Mouse (Mus musculus) hindlimb bud, embryonic 11.5 days (tissue): ENCODE results near the gene Clpsl2.
A peak's percentile ranks its signal among the peaks of the same experiment; 100 is the strongest.

Experiments used
- DNase-seq: peaks from one replicate; pipeline ENCODE4 v3.0.0-alpha.2; 2012; ENCODE audit warnings: low read depth, low spot score; ENCODE audit errors: extremely low spot score

The Clpsl2 gene

DNA sequence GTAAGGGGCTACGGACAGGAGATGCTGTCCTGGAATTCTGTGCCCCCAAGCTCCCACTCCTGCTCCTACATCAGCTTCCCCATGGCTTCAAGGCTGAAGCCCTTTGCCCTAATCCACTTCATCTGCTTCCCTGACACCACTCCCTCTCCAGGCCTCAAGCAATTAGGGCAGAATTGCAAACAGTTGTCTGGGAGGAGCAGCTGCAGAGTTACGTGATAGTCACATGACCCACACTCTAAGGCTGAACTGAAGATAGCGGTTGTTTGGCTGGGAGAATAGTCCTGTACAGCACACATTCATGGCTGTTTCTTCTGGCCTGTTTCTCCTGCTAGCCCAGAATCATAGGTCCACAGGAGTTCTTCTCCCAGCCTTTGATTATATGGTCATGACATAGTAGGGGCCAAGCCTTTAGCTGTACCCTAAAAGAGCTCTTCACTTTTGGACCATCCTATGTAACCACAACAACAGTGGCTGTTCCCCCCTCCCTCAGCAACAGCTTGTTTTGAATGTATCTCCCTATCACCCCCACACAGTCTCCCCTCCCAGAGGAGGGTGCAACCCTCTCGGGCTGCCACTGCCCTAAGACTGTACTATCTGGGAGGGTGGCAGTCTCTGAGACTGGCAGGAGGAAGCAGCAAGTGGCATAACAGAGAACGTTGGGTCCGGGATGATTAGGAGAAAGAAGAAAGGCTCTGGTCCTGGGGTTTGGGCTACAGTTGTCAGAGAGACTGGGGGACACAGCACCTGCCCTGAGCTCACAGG lies 7.6 kb downstream of the Clpsl2 start:
- no peak for DNase-seq

DNA sequence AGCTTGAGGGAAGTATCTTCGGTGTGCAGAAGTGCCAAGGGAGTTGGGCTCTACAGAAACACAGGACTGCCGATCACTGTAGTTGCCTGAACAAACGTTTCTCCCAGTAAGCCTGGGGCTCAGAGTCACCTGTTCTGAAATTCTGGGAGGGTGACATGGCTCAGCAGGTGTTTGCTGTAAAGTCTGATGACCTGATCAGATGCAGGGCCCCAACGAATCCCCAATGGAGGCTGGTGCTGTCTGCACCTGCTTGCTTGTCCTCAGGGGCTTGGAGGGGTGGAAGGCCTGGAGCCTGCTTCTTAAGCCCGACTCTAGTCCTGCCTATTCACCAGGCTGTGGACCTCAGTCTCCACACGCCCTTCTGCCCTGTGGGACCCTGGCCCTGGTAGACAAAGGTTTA lies 8.6 kb downstream of the Clpsl2 start:
- no peak for DNase-seq

DNA sequence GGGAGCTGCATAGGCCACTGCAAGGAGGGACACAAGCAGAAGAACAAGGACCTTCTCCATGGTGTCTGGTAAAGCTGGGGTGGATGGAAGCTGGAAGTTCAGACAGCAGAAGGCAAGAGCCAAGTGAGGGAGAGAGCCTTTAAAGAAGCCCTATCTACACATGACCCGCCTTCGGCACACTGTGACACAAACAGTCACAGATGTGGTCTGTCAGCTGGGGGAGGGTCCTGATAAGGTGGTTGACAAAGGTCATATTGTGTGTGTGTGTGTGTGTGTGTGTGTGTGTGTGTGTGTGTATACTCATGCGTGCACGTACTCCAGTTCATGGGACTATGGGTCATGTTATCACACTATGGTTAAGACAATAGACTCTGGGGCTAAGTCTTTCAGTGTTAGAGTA lies 11.4 kb downstream of the Clpsl2 start, which contains the start of gene Clps:
Gene Clps (minus strand): TSS at position 169 of the 400 bp plus-strand sequence.
- no peak for DNase-seq

DNA sequence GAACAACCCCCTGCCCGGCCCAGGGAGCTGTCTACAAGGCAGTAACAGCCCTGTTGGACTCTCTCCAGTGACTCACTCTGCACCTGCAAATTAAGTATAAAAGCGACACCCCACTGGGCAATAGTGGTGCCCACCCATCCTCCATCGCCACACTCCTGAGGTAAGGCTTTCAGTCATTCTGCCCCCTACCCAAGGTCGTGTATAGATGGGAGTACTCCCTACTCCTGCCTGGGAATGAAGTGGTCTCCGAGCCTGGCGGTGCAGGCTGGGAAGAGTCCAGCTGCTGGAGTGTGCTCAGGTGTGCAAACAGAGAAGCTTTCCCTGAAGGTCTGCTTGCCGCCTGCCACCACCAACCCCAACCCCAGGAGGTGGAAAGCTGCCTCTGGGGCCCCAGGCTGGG lies 12.4 kb downstream of the Clpsl2 start:
- DNase-seq: no peak

DNA sequence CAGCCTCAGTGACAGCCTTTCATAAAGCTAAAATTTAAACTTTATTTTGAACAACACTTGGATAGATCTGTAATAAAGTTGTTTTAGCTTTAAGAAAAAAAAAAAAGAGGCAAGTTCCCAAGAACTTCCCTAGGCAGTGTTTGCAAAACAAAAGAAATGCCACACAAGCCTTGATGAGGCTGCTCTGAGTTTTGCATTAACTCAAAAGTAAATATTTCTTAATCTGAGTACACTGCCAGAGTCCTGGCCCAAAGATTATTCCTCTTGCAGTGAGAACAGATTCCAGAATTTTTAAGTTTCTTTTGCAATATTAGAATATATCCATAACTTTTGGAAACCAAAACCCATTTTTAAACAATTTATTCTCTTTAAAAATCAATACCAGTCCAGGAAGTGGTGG lies 16.0 kb downstream of the Clpsl2 start:
- DNase-seq: no peak

DNA sequence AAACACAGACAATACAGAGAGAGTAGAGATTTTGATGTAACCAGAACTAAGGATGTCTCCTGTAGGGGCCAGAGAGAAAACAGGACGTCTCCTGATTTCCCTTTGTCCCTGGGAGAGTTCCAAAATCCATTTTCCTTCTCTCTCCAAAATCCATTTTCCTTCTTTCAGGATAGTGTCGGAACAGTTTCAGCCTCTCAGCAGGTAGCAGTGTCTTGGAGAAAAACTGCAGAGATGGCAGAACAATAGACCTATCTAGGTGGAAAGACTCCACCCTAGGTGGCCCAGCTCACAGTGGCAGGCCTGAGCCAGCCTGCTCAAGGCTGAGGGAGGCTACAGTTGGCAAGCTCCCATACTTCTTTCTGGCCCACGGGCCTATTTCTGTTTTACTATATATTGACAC lies 18.3 kb downstream of the Clpsl2 start:
- no peak for DNase-seq

DNA sequence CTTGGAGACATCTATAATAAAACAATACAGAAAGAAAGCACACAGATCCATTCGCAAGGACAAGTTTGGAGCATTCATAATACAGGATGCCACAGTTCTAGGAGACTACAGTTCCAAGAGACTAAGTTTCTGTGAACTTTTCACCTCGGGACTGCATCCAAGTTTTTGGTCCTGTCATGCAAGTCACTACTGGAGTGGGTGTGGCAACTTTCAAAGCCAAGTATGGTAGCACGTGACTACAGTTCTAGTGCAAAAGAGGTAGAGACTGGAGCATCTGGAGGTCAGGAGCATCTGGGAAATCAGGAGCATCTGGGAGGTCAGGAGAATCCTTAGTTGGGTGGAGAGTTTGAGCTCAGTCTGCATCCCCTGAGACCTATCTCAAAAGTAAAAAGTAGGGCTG lies 22.7 kb downstream of the Clpsl2 start:
- DNase-seq: no peak

DNA sequence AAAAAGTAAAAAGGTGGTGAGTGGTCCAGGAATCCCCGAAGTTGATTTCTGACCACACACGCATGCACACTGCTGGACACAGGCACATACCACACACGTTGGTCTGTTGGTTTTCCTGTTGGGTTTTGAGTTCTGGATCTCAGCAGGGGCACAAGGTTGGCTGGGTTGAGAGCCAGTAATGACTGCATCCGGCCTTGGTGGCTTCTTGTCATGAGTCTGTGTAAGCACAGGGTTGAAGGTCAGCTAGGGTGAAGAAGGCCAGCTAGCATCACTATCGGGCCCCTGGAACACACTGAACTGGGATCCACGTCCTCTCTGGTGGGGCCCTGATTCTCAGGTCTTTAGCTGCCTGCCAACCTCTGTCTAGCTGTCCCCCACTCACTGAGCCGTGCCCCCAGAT lies 23.3 kb downstream of the Clpsl2 start:
- no peak for DNase-seq

DNA sequence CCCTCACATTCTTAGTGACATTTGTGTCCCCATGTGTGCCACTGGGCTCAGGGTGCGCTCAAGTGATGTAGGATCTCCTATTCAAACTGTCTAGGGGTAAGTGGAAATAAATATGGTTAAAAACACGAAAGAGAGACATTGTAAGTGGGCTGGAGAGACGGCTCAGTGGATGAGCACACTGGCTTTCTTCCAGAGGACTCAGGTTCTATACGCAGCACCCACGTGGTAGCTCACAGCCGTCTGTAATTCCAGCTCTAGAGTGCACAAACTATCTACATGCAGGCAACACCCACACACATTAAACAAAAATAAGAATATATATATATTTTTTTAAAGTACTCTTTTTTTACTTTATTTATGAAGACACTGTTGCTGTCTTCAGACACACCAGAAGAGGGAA lies 23.7 kb downstream of the Clpsl2 start:
- no peak for DNase-seq

DNA sequence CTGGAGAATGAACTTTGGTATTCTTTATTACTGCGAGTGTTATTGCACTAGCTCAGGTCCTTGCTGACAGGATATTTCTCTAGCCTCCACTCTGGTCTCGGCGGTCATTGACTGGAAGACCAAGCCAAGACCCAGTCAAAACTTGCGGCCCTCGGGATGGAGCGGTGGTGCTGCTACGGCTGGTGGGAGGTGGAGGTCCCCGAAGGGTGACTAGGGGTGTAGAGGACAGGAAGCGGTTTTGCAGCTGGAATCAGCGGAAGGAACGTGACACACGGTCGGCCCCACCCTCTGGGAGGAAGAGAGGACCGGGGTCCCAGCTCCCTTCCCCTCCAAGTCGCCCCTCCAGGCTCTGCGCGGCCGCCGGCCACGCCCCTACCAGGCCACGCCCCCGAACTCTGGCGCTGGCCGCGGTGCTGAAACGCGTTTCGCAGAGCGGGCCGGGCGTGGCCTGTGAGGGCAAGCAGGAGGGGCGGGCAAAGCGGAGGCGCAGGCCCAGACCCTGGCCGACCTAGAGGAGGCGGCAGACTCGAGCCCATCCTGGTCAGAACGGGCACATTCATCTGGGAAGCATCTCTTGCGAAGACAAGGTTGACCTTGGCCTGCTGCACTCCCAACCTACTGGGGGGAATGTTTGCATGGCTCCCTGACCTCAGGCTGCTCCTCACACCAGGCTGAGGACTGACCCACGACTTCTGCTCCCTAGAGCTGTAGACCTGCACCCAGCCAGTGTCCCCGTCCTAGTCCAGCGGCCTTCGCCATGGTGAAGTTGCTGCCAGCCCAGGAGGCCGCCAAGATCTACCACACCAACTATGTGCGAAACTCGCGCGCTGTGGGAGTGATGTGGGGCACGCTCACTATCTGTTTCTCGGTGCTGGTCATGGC lies 26.3 kb downstream of the Clpsl2 start, which contains the start of gene Lhfpl5:
Gene Lhfpl5 (plus strand): TSS at position 398 of the 882 bp plus-strand sequence.
- no peak for DNase-seq

DNA sequence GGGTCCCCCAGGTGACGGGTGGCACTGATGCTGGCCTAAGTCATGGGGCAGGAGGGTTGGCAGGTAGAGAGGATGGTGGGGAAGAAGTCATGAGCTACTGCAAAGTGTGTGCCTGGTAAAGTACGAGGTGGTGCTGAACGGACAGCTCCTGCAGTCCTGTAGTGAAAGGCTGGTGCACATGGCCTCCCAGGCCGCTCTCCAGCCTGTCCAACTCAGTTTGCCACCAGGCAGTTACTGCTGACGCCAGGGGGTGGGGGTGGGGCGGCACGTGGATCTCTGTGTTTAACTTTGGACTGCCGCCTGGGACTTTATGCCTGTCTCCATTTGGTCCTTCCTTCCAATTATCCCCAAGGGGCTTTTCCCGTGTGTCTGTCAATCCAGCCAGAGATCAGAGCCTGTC lies 31.2 kb downstream of the Clpsl2 start:
- DNase-seq: peak; percentile 74

DNA sequence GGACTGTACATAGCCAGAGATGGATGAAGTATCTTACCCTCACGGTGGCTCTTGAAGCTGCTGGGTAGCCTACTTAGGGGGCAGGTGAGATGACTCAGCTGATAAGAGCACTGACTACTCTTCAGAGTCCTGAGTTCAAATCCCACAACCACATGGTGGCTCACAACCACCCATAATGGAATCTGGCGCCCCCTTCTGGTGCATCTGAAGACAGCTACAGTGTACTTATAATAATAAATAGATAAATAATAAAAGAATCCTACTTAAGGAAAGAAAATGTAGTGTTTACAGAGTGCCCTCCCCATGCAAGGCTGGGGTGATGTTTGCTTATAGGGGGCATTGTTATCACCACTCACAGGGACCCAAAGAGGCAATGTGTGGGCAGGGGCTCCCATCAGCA lies 31.8 kb downstream of the Clpsl2 start:
- no peak for DNase-seq

DNA sequence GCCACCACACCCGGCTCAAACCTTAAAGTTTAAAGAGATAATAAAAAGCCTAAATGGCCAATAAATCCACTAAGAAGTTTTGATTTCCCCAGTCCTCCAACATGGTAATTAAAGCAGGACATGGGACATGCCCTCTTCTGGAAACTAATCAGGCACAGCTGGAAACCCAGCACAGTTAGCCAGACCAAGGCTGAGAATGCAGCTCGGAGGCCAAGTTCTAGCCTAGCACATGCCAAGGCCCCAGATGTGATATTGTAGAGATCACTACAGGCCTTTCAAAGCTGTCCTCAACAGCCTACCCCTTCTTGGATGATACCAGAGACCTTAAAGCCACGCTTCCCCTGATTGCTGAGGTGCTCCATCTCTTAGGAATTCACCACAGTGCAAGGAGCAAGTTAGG lies 37.3 kb downstream of the Clpsl2 start:
- DNase-seq: no peak

DNA sequence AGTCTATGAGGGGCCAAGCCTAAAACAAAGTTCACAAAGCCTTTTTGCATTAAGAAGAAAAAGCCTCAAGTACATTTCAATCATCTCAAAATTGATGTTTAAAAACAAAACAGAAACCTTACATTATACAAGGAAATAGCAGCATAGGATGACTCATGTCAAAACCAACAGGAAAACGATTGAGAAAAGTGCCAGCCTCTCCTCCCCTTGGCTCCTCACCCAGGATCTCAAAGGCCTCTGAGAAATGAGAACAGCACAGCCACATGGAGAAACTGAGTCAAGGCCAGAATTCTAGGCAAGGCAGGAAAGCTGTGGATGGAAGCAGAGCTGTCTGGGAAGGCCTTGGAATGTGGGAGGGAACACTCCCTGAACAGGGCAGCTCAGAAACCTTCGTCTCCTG lies 39.4 kb downstream of the Clpsl2 start:
- DNase-seq: no peak

DNA sequence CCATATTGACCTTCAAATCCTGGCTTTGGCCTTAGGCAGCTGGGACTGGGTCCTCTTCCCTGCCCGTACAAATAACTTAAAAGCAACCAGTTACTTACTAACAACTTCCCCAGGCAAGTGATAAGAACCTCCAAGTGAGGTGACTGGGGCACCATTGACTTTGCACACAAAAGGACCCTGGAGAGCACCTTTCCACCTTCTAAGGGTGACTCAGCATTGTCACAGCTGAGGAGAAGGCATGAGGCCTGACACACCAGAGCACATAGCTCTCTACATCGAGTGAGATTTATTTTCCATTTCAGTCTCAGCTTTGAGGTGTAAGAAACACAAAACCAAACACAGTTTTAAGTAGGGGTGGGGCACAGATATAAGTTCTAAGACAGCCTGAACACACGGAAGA lies 41.4 kb downstream of the Clpsl2 start:
- DNase-seq: no peak

DNA sequence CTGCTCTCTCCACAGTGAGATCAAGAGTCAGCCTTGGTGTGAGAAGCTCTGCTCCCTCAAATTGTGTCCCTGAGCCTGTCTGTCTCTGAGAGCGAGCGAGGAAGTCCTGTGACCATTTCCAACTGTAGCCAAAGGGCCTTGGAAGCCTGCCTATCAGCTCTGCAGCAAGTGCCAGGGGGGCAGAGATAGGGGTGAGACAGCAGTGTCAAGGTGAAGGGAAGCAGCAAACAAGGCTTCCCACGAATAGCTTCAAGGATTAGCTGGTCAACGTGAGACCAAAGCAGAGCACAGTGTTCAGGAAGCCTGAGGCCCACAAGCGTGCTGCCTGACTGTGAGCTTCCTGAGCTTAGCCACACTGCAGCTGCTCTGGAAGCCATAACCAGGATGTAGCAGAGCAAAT lies 42.3 kb downstream of the Clpsl2 start:
- no peak for DNase-seq

DNA sequence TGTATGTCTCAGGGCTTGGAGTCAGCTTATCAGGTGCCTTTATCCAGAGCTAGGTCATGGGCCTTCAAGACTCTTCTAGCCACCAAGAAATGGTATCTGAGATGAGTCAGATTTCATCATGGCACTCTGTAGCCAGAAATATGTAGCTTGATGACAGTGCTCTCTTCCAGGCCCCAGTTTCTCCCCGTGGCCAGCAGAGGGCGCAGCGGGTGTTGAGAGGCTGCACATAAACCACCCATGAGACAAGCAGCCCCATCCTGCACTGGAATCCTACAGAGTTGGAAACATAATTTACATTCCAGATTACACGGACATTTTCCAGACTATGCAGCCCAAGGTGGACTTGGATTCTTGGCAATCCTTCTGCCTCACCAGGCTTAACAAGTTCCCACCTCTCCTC lies 43.8 kb downstream of the Clpsl2 start:
- DNase-seq: peak; percentile 41

DNA sequence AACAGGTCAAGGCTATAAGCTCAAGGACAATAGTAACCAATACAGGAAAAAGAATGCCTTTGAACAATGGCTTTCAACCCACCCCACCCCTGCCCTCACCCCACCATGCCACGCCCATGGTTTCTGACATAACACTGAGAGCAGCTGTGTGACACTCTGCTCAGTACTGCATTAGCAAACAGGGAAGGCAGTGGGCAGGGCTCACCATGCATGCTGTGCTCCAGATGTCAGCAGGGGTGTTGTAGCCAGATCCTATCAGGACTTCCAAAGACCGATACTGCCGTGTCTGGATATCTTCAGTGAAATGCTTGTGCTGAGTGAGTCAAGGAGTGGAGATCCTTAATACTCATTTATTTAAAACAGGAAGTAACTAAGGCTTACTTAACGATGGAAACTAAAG lies 44.8 kb downstream of the Clpsl2 start:
- no peak for DNase-seq

DNA sequence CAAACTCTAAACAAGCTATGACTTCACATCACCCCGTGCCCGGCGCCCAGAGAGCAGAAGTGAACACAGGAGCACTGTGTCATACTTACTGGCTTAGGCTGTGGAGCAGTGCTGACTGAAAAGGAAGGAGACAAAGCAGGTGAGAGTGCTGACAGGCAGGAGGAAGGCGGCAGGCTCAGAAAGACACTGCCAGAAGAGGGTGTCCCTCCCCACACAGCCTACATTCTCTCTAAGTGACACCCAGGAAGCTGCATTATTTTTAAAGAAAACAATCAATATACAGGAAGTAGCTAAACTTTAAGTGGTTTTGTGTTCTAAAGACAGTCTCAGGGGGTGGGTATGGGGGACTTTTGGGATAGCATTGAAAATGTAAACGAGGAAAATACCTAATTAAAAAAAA lies 51.6 kb downstream of the Clpsl2 start:
- DNase-seq: no peak

DNA sequence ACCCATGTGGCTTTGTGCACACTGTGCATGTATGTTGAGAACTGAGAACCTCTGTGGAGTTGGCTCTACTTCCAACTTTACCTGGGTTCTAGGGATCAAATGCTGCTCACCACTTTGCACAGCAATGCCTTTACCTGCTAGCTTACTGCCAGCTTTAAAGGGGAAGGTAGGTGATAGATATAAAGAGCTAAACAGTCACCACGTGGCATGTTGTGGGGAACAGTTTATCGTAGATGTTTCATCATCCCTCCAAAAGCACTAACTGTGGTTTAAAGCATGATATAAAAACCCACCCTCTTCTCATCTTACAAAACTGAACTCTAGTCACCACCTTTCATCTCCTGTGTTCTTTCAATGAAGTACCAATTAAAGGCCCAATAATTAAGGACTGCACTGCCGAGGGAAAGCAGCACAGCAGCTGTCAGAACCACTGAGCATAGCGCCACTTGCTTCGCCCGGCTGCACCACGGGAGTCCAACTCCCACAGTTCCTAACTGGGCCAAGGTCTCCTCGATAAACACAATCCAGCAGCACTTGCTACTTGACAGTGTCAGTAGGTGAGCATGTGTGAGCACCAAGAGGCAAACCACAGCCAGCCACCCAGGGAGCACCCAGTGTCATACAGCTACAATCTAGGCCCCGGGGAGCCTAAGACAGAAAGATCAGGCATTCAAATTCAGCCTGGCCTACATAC lies 52.5 kb downstream of the Clpsl2 start:
- DNase-seq: no peak
